Mouse (Mus musculus) common myeloid progenitor, adult 5-6 weeks (primary cell): ENCODE data around the gene Thpo. TPM values are rescaled to one million over a fixed set of nuclear protein-coding genes. Genes with fewer than 3 reads are reported as not detected.

Experiments used
- ATAC-seq: replicated peaks from 2 replicates; pipeline ENCODE4 v1.8.0; 2016; ENCODE audit warnings: low read depth, mild to moderate bottlenecking, moderate TSS enrichment, inconsistent platforms; ENCODE audit not compliant: poor library complexity, severe bottlenecking
- total RNA-seq: library from RNA; stranded (forward); fragments of 200-1000, 187-1606 nt; gene quantifications from 2 replicates; pipeline ENCODE4 v1.2.3, GENCODE M21; 2017

The Thpo gene
- total RNA-seq, 1 experiment from 2014 or later, result not detected

GRCm38 (mm10) chr16:20676702-20677101, 57.6 kb downstream of the Thpo start:
- ATAC-seq, result no peak

GRCm38 (mm10) chr16:20675213-20675612, 59.1 kb downstream of the Thpo start:
- ATAC-seq, result no peak

Other genes with a start within 250 kb of the Thpo start
- gene Eif2b5, start 235.7 kb downstream of the Thpo start, total RNA-seq, result 90.6 and 98.5 TPM in 2 replicates
- 4.6 and 6.9 TPM in 2 replicates for gene Dvl3, start 217.5 kb downstream of the Thpo start, total RNA-seq
- gene Ap2m1, start 199.0 kb downstream of the Thpo start, total RNA-seq, result 158 and 165 TPM in 2 replicates
- gene Abcf3, start 185.9 kb downstream of the Thpo start, total RNA-seq, result 47.9 and 57.6 TPM in 2 replicates
- gene Vwa5b2, start 145.0 kb downstream of the Thpo start, total RNA-seq, result not detected in 2 replicates
- 6.1 and 12.1 TPM in 2 replicates for gene Eef1akmt4, start 122.9 kb downstream of the Thpo start, total RNA-seq
- not detected in 2 replicates for gene Gm49333, start 122.9 kb downstream of the Thpo start, total RNA-seq
- 17.0 and 22.6 TPM in 2 replicates for gene Alg3, start 122.8 kb downstream of the Thpo start, total RNA-seq
- gene Camk2n2, start 113.2 kb downstream of the Thpo start, total RNA-seq, result not detected in 2 replicates
- 0.29 TPM in 1 of 2 replicates, not detected in the other for gene Ece2, start 104.7 kb downstream of the Thpo start, total RNA-seq
- gene Psmd2, start 82.9 kb downstream of the Thpo start, total RNA-seq, result 190 and 205 TPM in 2 replicates
- gene Eif4g1, start 66.2 kb downstream of the Thpo start, total RNA-seq, result 305 and 334 TPM in 2 replicates
- not detected in 2 replicates for gene Fam131a, start 41.3 kb downstream of the Thpo start, total RNA-seq
- 78.5 and 115 TPM in 2 replicates for gene Polr2h, start 16.8 kb downstream of the Thpo start, total RNA-seq
- 1.9 and 7.3 TPM in 2 replicates for gene Clcn2, start 16.8 kb downstream of the Thpo start, total RNA-seq
- not detected in 2 replicates for gene Chrd, start 1.4 kb downstream of the Thpo start, total RNA-seq